Mouse (Mus musculus) kidney, adult 2 months (tissue): Measurements from ENCODE around the gene E130114P18Rik. TPM values are rescaled to one million over a fixed set of nuclear protein-coding genes. Genes with fewer than 3 reads are reported as not detected.
A peak's percentile ranks its signal among the peaks of the same experiment; 100 is the strongest.

Source experiments
- DNase-seq: peaks from one replicate; pipeline ENCODE4 v3.0.0; 2021
- H3K27ac ChIP-seq: fragments of 200-500 bp; 2 replicates; pipeline ENCODE4 v1.5.1; 2012; ENCODE audit warnings: low read depth, low read length, control low read depth, inconsistent platforms; ENCODE audit not compliant: insufficient read depth
- H3K27me3 ChIP-seq: fragments of 200-500 bp; replicated peaks from 2 replicates; pipeline ENCODE4 v1.6.1; 2012; ENCODE audit warnings: mild to moderate bottlenecking, moderate library complexity, low read length, inconsistent platforms; ENCODE audit not compliant: control insufficient read depth, insufficient read depth
- H3K36me3 ChIP-seq: fragments of 200-500 bp; 2 replicates; pipeline ENCODE4 v1.6.1; 2012; ENCODE audit warnings: mild to moderate bottlenecking, moderate library complexity, low read length, inconsistent platforms; ENCODE audit not compliant: control insufficient read depth, insufficient read depth
- H3K4me1 ChIP-seq: fragments of 200-500 bp; 2 replicates; pipeline ENCODE4 v1.6.1; 2011; ENCODE audit warnings: low read length; ENCODE audit not compliant: control insufficient read depth, insufficient read depth
- H3K4me3 ChIP-seq: fragments of 200-500 bp; 2 replicates; pipeline ENCODE4 v1.5.1; 2011; ENCODE audit warnings: mild to moderate bottlenecking, low read depth, low read length, control low read depth; ENCODE audit not compliant: insufficient read depth
- CTCF ChIP-seq: fragments of 200-500 bp; conservative IDR thresholded peaks from 2 replicates; pipeline ENCODE4 v1.5.1; 2011; ENCODE audit warnings: low read depth, mild to moderate bottlenecking, control low read depth, low read length, moderate library complexity, mixed read lengths; ENCODE audit not compliant: insufficient read depth, insufficient read length
- POLR2A ChIP-seq: fragments of 200-500 bp; IDR thresholded peaks from one replicate; pipeline ENCODE4 v1.6.1; 2011; ENCODE audit warnings: low read depth, low read length, control low read depth
- WGBS: fragments of 180-500 bp; shearing (Covaris S2); methylation state at CpG from one replicate; pipeline ENCODE4 v1.1.7; 2018; 5-methylcytosine and 5-hydroxymethylcytosine counted together
- polyA plus RNA-seq: library from polyadenylated mRNA; depleted of rRNA; stranded (reverse); fragments of >200 nt; gene quantifications from 2 replicates; pipeline ENCODE4 v1.2.3, GENCODE M21; 2012

The E130114P18Rik gene
- polyA plus RNA-seq, 1 experiment = 0.45 TPM

DNA sequence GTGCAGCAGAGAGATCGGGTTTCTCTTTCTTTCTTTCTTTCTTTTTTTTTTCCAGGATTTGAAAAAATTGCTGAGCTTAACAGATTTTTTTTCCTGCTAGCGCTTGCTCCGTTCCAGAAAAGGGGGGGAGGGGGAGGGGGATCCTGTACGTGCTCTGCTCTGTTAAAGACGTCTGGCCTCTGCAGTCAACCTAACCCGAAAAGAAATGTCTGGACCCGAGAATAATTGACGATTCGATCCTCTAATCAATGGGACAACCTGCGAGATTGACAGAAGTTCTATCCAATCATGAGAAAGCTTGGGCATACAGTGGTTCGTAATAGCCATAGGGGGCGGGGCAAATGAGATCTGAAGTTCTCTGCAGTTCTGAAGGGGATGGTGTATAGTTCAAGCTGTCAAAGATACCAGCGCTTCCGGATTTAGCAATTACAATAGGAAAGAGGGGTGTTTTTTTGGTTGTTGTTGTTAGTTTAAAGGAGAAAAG lies 4.7 kb downstream of the E130114P18Rik start:
- Histone ChIP-seq H3K36me3 (no peaks in the 10 kb centered on the region), H3K27me3 (no peaks in the 10 kb centered on the region), H3K4me1 (no peaks in the 10 kb centered on the region; the same call in 1 of the 2 replicates), H3K27ac (peak overlapping the region; percentile 97), H3K4me3 (peak overlapping the region; percentile 41)
- TF ChIP-seq CTCF (no peak), POLR2A (no peak)
- under 1% methylated on average over 14 of the region's 14 CpGs for WGBS
- peak; percentile 100 for DNase-seq

DNA sequence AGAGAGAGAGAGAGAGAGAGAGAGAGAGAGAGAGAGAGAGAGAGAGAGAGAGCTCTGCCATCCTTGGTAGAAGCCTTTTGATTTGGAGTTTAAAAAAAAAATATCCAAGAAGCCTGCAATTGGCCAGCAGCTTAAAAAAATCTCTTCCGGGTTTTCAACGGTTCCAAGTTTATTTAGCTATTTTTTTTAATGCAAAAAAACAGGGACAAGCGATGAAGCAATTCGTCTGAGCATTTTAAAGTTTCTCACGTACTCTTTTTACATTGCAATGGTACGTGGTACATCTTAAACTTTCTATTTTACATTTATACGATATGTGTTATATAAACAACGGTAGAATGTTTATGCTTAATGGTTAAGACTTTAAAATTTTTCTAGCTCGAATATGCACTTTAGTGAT lies 5.2 kb downstream of the E130114P18Rik start, which contains the start of gene Nfia:
TSS of gene Nfia (plus strand) at position 94 of the 400 bp plus-strand sequence.
- Histone ChIP-seq H3K36me3 (no peaks in the 10 kb centered on the region), H3K27me3 (no peaks in the 10 kb centered on the region), H3K4me1 (no peaks in the 10 kb centered on the region; the same call in 1 of the 2 replicates), H3K27ac (peak within 1 kb of the TSS; percentile 97), H3K4me3 (peak within 1 kb of the TSS; percentile 79)
- TF ChIP-seq CTCF (no peak), POLR2A (no peak)
- peak; percentile 75 for DNase-seq
- whole genome bisulfite sequencing = under 1% methylated on average over 9 of the region's 9 CpGs

DNA sequence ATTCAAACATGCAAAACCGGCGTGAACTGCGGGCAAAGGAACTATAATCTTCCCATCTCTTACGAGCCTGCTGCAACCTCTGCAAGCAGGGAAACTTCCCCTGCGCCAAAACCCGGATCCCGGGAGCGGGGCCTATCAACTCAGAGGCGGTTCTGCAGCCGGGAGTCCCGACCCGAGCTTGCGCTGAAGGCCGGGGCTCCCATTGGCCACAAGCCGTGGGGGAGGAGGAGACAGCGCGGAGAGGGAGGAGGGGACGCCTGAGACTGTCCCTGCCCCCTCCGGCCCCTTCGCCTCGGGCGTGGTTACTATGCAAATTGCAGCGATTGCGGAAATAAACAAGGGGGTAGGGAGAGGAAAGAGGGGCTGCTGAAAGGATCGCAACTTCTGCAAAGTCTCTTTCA lies 5.8 kb downstream of the E130114P18Rik start:
- Histone ChIP-seq H3K36me3 (no peaks in the 10 kb centered on the region), H3K4me1 (no peaks in the 10 kb centered on the region; the same call in 1 of the 2 replicates), H3K27me3 (no peaks in the 10 kb centered on the region), H3K27ac (peak overlapping the region; percentile 95), H3K4me3 (peak overlapping the region; percentile 79)
- WGBS = under 1% methylated on average over 25 of the region's 25 CpGs
- peak; percentile 99 for DNase-seq
- peak; percentile 44 for TF ChIP-seq POLR2A
- no peak for TF ChIP-seq CTCF

DNA sequence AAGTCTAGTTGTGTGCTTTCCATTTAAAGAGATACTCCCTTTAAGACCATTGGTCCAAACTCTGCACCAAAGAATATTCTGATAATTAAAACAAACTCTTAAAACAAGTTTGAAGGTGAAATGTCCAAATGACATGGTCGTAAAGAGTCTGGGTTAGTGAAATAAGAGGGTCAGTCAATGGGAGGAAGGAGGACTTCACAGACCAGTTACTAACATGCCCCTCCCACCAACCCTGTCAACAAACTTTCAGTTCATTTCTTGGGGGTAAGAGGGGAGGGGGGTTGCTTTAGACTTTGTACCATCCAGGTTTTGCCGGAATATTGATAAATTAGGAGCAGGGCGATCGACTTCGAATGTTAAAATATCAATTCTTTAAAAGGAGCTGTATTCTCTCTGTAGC lies 6.5 kb downstream of the E130114P18Rik start:
- Histone ChIP-seq H3K4me1 (no peaks in the 10 kb centered on the region; the same call in 1 of the 2 replicates), H3K36me3 (no peaks in the 10 kb centered on the region), H3K4me3 (peak overlapping the region; percentile 79), H3K27me3 (no peaks in the 10 kb centered on the region), H3K27ac (peak overlapping the region; percentile 93)
- WGBS = 14% methylated on average over 5 of the region's 5 CpGs
- DNase-seq = peak; percentile 40
- TF ChIP-seq CTCF = no peak
- TF ChIP-seq POLR2A = no peak

DNA sequence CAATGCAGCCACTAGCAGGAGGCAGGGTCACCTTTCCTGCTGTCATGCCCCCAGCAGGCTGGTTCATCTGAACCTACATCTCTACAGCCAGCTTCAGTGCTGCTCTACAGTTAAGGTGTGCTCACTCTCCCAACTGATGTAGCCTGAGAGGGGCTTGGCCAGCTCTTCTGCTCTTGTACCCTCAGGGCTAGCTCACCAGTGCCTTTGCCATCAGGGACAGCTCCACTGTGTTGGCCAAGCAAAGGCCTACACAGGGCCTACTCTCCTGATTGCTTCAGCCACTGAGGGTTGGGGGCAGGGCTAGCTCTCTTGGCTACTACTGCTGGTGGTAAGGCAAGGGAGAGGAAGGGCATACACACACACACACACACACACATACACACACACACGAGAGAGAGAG lies 8.0 kb downstream of the E130114P18Rik start:
- WGBS = no CpG with 5 or more reads among the region's 1 CpGs
- TF ChIP-seq CTCF (no peak), POLR2A (no peak)
- DNase-seq = no peak

DNA sequence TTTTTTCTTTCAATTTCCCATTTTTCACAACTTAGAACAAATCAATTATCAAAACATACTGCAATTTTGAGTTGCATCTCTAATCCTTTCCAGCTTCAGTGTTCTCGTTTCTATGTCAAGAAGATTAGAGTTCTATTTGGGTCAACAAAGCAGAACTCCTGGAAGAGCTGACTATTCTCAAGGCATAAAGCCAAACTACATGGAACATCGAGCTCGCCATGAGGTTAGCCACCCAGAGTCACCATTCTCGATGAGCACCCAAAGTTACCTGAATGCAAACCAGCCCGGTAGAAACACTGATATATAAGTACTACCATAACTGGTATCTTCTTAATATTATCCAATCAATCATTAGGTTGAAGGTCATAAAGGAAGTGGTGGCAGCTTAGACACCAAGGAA lies 10.4 kb downstream of the E130114P18Rik start:
- WGBS = 74% methylated on average over 5 of the region's 5 CpGs
- H3K27ac ChIP-seq = no peak overlapping the region
- H3K36me3 ChIP-seq = no peaks in the 10 kb centered on the region
- peaks cover 9% of the 10 kb centered on the region; the same call in 1 of the 2 replicates for H3K4me1 ChIP-seq
- peak; percentile 53 for DNase-seq
- no peaks in the 10 kb centered on the region for H3K27me3 ChIP-seq
- H3K4me3 ChIP-seq = no peak overlapping the region
- TF ChIP-seq POLR2A (no peak), CTCF (no peak)

More for the DNA sequence above, 8.0 kb downstream of the E130114P18Rik start:
- H3K36me3 ChIP-seq = no peaks in the 10 kb centered on the region
- peaks cover 9% of the 10 kb centered on the region; the same call in 1 of the 2 replicates for H3K4me1 ChIP-seq
- no peaks in the 10 kb centered on the region for H3K27me3 ChIP-seq
- H3K27ac ChIP-seq = no peak overlapping the region
- H3K4me3 ChIP-seq = no peak overlapping the region

DNA sequence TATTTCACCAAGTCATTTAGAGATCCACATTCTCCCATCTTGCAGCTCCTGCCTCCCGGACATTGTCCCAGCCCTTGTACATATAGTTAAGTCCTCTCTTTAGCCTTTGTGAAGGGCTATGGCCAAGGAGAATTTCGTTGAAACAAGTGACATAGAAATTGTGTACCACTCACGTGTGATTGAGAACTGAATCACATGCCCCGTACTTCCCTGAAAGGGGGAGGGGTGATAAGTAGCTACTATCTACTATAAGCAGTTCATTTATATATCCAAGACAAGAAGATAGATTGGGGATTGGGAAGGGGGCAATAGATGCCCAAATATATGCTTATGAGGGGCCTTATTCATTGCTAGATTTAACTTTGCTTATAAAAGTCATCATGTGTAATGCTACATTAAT lies 10.9 kb downstream of the E130114P18Rik start:
- H3K4me3 ChIP-seq = no peak overlapping the region
- DNase-seq = no peak
- WGBS = 83% methylated on average over 4 of the region's 4 CpGs
- TF ChIP-seq CTCF (no peak), POLR2A (no peak)
- no peak overlapping the region for H3K27ac ChIP-seq
- H3K27me3 ChIP-seq = no peaks in the 10 kb centered on the region
- no peaks in the 10 kb centered on the region for H3K36me3 ChIP-seq
- peaks cover 9% of the 10 kb centered on the region; the same call in 1 of the 2 replicates for H3K4me1 ChIP-seq
